In genomic region chrX:99448852-99449554, GRCm38 (mm10) we compare ENCODE assay signal across 9 mouse cellular contexts. TPM values are rescaled to one million over a fixed set of nuclear protein-coding genes. Genes with fewer than 3 reads are reported as not detected.
DNase-seq lines count a peak whose midpoint lies in the region; ATAC-seq lines count a peak whose summit lies in the region.
"Had no signal": no experiment of that assay in that cellular context is flagged by ENCODE, and none has a peak within 500 bp of the region (broad histone marks: within the 10 kb centered on the region; RNA-seq: fewer than 3 reads in every experiment).

No protein-coding gene starts in this region.

- peak overlapping the region; percentile 25 for H3K4me3 ChIP-seq in heart, embryonic 12.5 days
- no peak overlapping the region for H3K4me3 ChIP-seq in hindbrain, embryonic 12.5 days
- no peak overlapping the region for H3K4me3 ChIP-seq in midbrain, embryonic 13.5 days (replicated peaks)

- peak overlapping the region; percentile 45; the same call in 1 of the 2 replicates for H3K9ac ChIP-seq in heart, embryonic 12.5 days
- H3K9ac ChIP-seq in hindbrain, embryonic 12.5 days, result no peak overlapping the region; the same call in 1 of the 2 replicates
- no peak overlapping the region for H3K9ac ChIP-seq in midbrain, embryonic 13.5 days (replicated peaks)

- DNase-seq in heart, adult 9 months (ENCODE audit: low spot score in 2 of 2), result no peak
- DNase-seq in ZHBTc4 (ENCODE audit: low read depth, low spot score), result peak; percentile 47
- DNase-seq in layer of hippocampus, adult 8-10 months (ENCODE audit: low spot score in 2 of 2), result no peak
- no peak for DNase-seq in spleen, postnatal 4 days (ENCODE audit: low spot score in 2 of 2)
- DNase-seq: cerebellum, adult 8-10 months had no signal

- ATAC-seq in heart, embryonic 12.5 days (ENCODE audit: insufficient number of reproducible peaks, low FRiP score), result peak; percentile 66
- ATAC-seq in hindbrain, embryonic 12.5 days (ENCODE audit: low FRiP score), result peak; percentile 73
- peak; percentile 64 for ATAC-seq in midbrain, embryonic 13.5 days
- no peak for ATAC-seq in megakaryocyte-erythroid progenitor cell, adult 5-6 weeks (replicated peaks; ENCODE audit: low FRiP score, low TSS enrichment, poor library complexity, severe bottlenecking)

- peaks cover 11% of the 10 kb centered on the region; the same call in 1 of the 2 replicates for H3K4me1 ChIP-seq in heart, embryonic 12.5 days (replicated peaks)
- peaks cover 9% of the 10 kb centered on the region for H3K4me1 ChIP-seq in hindbrain, embryonic 12.5 days
- H3K4me1 ChIP-seq in midbrain, embryonic 13.5 days (replicated peaks), result peaks cover 22% of the 10 kb centered on the region; the same call in 1 of the 2 replicates

- WGBS in heart, embryonic 12.5 days, result 23% methylated on average over 15 of the region's 16 CpGs
- 31% methylated on average over 15 of the region's 16 CpGs for WGBS in hindbrain, embryonic 12.5 days
- 19% methylated on average over 16 of the region's 16 CpGs for WGBS in midbrain, embryonic 13.5 days

- H3K9me3 ChIP-seq in heart, embryonic 12.5 days (replicated peaks), result no peaks in the 10 kb centered on the region
- H3K9me3 ChIP-seq in hindbrain, embryonic 12.5 days (replicated peaks), result no peaks in the 10 kb centered on the region
- no peaks in the 10 kb centered on the region for H3K9me3 ChIP-seq in midbrain, embryonic 13.5 days

- no peaks in the 10 kb centered on the region for H3K36me3 ChIP-seq in heart, embryonic 12.5 days
- H3K36me3 ChIP-seq in hindbrain, embryonic 12.5 days, result no peaks in the 10 kb centered on the region
- H3K36me3 ChIP-seq in midbrain, embryonic 13.5 days, result no peaks in the 10 kb centered on the region

- peak overlapping the region; percentile 27 for H3K27ac ChIP-seq in heart, embryonic 12.5 days (ENCODE audit: poor library complexity, severe bottlenecking)
- H3K27ac ChIP-seq in hindbrain, embryonic 12.5 days, result peak overlapping the region; percentile 70
- H3K27ac ChIP-seq in midbrain, embryonic 13.5 days, result no peak overlapping the region

- H3K27me3 ChIP-seq in heart, embryonic 12.5 days (replicated peaks), result peaks cover 49% of the 10 kb centered on the region
- peaks cover 77% of the 10 kb centered on the region for H3K27me3 ChIP-seq in hindbrain, embryonic 12.5 days
- peaks cover 74% of the 10 kb centered on the region for H3K27me3 ChIP-seq in midbrain, embryonic 13.5 days

- peak overlapping the region; percentile 58 for H3K4me2 ChIP-seq in heart, embryonic 12.5 days
- H3K4me2 ChIP-seq in hindbrain, embryonic 12.5 days (replicated peaks), result peak overlapping the region; percentile 36
- peak overlapping the region; percentile 32 for H3K4me2 ChIP-seq in midbrain, embryonic 13.5 days (replicated peaks)

RNA-seq across cellular contexts. Expression of gene Pja1, which starts 22.1 kb away (rescaled TPM):
- 108 and 109 TPM in 2 replicates for polyA plus RNA-seq in heart, embryonic 12.5 days (2016; fragmentation: Nextera tagmentation; extraction: Ambion mirVana)
- polyA plus RNA-seq in hindbrain, embryonic 12.5 days (2016; fragmentation: Nextera tagmentation; extraction: Ambion mirVana), result 248 and 274 TPM in 2 replicates
- polyA plus RNA-seq in midbrain, embryonic 13.5 days (2015; fragmentation: Nextera tagmentation; extraction: Ambion mirVana), result 322 and 354 TPM in 2 replicates
- total RNA-seq in layer of hippocampus, adult 8-10 months (2022), result 100 to 1,000 TPM; 192 to 215 (median 196) TPM
- total RNA-seq in megakaryocyte-erythroid progenitor cell, adult 5-6 weeks (2014; fragmentation: Nextera tagmentation), result 34.2 and 43.7 TPM in 2 replicates
- 54.1 and 61.3 TPM in 2 replicates for total RNA-seq in megakaryocyte-erythroid progenitor cell, adult 5-6 weeks (2017)
